Mouse (Mus musculus): Measurements from ENCODE around the gene Trpc6.

DNA sequence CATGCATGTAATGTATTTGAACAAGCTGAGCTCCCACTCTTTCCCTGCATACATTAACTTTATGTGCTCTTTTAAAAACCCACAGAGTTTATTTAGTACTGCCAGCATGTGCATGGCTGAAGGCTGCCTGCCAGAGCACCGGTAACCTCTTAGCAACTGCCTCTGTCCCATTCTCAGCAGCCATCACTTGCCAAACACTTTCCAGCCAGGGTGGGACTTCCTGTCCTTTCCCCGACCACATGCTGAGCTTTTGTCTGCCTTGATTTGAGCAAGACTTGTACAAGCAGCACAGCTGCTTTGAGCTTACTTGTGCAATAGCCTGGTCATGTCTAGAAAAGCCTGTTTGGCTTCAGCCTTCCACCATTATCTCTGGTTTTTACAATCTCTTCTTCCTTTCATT, 90.4 kb downstream of the Trpc6 start:
- TF ChIP-seq CTCF (IDR thresholded peaks at IDR 0.05; ENCODE audit: extremely low read depth, insufficient read depth, insufficient read length, insufficient replicate concordance) (no peak), POLR2A (IDR thresholded peaks at IDR 0.05; ENCODE audit: low read depth, low read length) (no peak)
